Mouse (Mus musculus) CD4-positive, CD25-positive, alpha-beta regulatory T cell, adult 2 months (primary cell): ENCODE data around the gene Sumo1.
A peak's percentile ranks its signal among the peaks of the same experiment; 100 is the strongest.

Source experiments
- DNase-seq: peaks from one replicate; pipeline ENCODE4 v3.0.0-alpha.2; 2012; ENCODE audit warnings: low read depth, low spot score

Gene Sumo1

DNA sequence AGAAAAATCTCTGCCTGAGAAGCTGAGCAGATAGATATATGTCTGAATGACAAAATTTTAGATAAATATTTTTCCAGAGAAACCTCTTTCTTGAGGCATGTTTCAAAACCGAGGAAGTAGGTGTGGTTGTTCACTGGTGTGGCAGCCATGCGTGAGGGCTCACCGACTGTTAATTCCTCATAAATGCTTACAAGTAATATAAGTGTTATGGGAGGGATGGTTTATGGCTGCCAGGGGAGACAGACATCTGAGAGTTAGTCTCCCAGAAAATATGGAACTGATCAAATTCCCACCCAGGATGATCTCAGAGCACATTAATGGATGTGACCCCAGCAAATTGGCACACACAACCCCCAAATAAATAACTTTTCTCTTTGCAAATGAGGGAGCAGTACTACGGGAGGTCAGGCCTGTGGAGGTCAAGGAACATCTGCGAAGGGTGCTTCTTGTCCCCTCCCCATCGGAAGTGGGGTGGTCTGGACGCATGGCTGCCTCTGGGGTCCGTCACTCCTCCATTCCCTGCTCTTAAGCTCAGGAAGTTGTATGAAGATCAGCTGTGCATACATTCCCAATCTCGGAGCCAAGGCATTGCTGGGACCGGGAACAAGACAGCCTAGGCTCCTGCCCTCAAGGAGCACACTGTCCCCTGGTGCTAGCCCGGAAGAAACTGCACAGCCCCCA, 75.9 kb downstream of the Sumo1 start:
- DNase-seq = no peak

DNA sequence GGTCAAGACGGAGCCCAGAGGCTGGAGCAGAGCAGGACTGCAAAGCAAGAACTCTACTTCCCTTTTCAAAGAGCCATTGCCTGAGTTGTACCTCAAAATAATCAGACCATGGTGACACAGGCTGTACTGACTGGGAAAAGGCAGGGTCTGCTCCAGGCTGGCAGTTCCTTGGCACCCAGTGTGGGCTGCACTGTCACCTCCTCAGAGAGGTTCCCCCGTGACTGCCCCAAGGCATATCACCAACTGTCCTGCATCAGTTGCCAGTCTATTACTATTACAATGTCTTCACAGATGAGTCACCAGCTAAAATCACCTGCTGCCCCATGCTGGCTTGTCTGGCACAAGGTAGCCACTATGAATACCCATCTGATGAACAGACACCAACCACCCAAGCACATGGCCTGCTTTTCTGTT, 77.0 kb downstream of the Sumo1 start:
- DNase-seq = no peak

DNA sequence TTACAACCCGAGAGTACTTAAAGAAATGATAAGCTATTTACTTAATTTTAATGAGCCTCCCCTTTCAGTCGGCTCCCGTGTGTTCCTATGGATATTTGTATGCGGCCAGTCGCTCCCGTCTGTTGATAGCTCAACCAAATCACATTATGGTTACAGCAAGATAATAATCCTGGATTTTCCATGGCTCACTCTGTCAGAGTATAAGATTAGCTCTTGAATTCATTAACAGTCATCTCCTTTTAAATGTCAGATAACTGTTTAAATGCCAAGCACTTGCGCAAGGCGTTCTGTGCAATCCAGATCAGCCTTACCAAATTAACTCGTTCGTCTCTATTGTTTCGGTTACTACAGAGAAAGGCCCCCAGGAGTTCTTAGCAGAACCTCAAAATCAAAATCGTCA, 77.8 kb downstream of the Sumo1 start:
- no peak for DNase-seq

DNA sequence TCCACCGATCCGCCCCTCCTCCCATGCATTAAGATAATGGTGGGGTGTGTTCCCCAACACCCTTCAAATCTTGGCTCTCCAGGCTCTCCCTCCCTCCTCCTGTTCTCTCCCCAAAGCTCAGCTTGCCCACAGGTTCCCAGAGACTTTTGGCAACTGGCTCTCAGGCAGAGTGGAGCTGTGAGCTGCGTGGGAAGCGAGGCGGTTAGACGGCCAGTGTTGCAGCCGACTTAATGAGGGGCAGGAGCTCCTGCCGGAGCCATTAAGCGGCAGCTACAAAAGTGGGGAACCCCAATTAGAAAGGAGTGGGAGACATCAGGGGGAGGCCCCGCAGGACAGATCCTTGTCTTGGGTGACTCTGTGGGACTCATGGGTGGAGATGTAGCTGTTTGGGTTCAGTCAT, 78.3 kb downstream of the Sumo1 start:
- DNase-seq = no peak

DNA sequence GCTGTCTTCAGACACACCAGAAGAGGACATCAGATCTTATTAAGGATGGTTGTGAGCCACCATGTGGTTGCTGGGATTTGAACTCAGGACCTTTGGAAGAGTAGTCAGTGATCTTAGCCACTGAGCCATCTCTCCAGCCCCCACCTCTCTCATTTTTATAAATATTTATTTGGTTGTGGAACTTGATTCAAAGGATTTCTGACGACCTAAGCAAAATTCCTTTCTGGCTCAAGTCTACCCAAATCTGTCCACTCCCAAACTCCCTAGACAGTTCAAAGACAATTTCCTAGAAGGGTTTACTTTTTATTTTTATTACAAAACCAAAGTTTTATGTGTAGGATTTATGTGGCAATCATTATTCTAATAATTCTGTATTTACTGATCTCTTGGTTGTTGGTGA, 81.4 kb downstream of the Sumo1 start:
- DNase-seq = no peak

DNA sequence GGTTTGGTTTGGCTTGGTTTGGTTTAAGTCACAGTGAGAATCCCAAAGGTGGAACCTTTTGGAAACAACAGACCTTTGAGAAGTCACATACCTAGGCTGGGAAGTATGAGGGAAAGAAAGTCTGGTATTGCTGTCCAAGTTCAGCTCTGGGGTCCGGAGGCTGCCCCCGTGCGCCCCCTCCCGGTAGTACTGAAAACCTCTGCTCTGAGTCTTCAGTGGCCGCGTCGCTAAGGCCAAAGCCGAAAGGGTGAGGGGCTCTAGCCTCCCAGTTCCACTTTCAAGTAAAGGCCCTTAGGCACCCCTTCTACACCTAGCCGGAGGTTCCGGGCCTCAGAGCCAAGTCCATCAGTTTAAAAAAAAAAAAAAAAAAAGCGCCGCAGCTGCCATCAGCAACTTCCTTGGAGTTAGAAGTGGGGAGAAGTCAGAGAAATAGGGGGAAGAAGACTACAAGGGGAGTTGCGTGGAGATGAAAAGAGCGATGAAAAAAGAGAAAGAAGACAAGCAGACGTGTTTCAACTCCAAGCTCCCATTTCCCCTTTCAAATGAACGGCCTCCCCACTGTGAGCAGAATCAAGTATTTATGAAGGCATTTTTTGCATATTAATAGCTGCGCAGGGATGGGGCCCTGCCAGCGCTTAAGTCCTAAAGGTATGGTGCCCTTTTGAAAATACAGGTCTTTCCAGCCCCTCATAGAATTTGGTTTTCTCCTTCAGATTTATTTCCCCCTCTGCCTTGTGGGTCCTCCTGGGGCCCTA, 85.8 kb downstream of the Sumo1 start:
- peak; percentile 75 for DNase-seq

DNA sequence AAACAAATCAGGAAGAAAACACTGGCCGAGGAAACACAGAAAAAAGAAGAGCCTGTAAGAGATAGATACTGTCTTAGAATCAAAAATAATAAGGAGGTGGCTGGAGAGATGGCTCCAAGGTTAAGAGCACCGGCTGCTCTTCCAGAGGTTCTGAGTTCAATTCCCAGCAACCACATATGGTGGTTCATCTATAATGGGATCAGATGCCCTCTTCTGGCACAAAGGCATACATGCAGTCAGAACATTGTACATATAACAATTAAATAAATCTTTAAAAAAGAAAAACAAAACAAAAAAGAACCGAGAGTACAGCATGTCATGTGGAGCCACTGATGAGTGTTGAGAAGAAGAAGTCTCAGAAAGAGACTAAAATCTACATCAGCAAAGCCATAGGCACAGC, 89.8 kb downstream of the Sumo1 start:
- no peak for DNase-seq

DNA sequence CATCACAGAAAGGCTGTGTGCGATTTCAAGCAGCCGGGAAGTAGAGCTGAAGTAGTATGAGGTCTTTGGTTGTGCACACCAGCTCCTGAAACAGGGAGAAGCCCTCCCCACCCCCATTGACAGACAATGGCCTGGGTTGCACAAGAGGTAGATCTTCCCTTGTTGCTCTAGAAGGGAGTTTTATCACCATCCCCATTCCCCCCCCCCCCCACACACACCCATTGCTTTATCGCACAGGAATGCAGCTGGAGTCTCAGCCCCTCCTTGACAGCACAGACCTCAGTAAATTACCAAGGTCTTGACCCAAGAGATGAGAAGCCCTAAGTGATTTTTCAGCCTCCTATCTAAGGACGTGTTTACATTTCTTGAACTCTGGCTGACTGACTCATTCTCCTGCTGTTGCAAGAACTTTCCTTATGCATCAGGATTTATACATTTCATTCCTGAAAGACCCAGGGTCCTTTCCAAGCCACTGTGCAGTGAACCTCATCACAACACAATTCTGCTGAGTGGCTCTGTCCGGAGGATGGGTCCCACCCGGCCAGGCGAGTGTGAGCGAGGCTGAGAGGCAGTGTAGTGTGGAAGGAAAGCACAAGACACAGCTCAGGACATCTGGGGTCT, 90.4 kb downstream of the Sumo1 start:
- DNase-seq = no peak

DNA sequence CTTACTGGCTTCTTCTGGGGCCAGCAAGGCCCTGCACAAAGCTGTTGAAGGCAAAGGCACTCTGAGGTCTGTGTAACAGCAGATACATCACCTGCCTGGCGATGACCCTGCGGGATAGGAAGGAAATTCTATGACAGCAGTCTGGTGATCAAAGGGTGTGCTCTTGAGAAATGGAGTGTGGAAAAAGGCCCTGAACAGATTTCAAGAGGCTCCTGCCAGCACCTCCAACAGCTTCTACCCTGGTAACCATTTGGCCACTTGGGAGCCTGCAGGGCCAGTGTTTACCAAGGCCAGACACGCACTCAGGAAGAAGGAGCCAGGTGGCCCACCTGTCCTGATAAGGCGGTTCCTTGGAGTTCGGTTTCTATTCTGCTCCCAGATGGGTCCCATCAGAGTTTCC, 91.3 kb downstream of the Sumo1 start:
- DNase-seq = no peak

DNA sequence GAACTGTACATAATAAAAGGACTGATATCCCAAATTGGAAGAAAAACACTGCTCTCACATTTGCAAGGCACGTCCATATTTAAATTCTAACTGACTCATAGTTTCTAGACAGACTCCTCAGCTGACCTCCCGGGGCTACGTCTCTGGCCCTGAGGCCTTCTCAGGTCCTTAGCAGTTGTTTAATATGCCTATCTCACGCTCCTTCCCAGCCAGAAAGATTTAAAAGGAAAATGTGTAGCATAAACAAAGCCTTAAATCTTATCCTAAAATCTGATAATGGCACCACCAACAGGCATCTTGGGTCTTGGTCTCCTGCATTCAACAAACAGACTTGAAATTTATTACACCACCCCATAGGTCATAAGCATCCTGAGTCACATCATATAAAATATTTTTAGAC, 91.9 kb downstream of the Sumo1 start:
- no peak for DNase-seq

DNA sequence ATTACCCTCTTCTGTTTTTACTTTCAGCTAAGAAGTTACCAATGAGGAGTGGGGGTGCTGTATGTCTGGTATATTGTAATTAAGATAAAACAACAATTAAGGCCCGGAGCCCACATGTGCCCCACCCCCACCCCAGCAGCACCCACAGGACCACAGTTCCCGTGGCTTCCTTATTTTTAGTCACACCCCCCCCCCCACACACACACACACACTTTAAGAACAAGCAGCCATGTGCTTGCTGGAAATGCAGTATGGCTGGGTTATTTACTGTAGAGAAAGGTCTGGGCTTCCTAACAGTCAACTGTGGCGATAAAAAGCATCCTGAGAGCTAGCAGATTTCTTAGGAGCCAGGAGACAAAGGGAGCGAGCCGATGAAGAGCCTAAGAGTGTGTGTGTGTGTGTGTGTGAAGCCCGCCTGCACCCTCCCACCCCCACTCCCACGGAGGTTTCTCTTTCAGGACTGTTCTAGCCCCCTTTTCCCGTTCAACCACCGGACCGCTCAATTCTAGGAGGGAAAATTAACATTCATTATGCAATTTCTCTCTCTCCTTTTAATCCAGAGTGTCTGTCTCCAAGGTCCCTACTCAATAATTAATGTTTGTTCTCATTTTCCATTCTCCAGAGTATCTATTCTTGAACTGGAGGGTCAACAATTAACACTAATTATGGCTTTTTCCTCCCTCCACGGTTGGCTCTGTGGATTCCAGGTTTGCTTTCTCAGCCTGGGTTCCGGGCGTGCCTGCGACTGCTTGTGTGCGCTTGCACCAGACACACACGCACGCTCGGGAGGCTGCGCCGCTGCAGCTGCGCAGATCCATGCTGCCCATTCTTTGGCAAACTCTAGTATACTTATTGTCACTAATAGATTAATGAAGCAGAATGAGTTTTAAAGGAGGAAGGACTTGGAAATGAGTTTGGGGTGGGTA, 96.1 kb downstream of the Sumo1 start:
- DNase-seq = no peak

DNA sequence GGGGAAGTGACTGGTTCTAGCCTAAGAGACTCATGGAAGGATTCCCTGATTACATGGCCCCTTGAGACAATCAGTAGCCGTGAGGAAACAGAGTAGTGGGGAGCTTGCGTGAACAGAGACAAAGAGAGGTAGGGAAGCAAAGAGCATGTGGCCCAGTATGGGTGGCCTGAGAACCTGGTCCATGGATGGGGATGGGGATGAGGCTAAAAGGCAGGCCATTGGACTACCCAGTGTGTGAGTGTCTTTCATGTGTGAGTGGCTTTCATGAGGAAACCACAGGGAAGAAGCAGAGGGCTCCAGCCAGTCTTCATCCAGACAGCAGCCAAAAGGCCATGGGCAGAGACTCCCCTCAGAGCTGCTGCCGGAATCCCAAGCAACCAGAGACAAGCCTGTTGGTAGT, 96.8 kb downstream of the Sumo1 start:
- DNase-seq = no peak

DNA sequence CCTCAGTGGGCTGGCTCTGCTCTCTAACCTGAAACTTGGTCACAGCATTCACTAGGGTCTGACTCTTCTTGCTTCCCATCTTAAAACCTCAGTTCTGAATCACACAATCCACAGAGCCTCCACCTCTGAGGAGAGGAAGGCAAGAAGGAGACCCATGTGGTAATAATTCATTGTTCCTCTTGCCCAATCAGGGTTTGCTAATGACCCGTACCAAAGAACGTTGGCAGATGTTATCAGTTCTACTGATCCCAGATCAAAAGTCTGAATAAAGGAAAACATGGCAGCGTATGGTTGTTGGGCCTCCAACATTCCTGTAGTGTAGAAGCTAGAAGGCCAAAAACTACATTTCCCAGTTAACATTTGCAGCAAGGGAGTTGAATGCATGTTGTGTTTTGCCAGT, 99.1 kb downstream of the Sumo1 start:
- no peak for DNase-seq

DNA sequence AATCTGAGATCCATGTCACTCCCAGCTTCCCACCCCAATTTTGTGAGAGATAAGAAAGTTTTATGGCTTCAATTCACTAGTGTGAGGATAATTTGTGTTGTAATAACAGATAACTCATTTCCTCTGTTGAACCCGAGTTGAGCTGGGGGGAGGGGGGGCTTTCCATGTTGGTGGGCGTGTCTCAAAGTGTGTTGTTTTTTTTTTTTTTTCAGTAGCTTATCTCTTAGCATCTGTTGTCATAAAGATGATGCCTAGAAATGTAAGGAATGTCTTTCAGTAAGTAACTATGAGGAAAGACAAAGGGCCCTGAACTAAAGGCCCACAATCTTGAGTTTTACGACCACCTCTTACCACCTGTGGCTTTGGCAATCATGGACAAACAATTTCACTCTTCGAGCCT, 99.9 kb downstream of the Sumo1 start:
- DNase-seq = no peak

DNA sequence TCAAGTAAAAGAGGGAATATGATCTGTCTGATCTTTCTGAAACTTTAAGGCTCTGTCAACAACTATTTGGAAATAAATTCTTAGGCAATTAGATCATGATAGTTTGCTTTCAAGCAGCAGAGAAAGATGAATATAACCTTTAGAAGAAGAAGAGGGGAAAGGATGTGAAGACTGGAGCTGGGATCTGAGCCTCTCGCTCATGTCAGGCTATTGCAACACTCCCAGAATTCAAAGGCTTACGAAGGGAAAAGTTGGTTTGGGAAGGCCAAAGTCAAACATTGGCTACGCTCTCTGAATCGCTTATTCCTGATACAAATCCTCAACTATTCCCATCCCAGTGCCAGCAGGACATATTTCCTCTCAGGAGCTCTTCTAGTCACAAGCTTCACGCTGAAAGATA, 101.3 kb downstream of the Sumo1 start:
- DNase-seq = no peak

DNA sequence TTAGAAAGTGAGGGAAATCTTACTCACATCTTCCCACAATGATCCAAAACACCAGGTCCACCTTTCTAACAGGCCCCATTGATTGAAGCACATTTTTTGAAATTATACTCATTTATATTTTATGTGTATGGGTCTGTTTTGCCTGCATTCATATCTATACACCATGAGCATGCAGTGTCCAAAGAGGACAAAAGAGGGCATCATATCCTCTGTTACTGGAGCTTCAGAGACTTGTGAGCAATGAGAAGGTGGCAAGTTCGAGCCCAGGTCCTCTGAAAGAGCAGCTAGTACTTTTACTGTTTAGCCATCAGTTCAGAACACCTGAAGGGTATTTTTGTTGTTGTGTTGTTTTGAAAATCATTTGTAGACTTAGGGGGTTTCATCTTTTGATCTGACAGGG, 102.4 kb downstream of the Sumo1 start:
- DNase-seq = no peak

DNA sequence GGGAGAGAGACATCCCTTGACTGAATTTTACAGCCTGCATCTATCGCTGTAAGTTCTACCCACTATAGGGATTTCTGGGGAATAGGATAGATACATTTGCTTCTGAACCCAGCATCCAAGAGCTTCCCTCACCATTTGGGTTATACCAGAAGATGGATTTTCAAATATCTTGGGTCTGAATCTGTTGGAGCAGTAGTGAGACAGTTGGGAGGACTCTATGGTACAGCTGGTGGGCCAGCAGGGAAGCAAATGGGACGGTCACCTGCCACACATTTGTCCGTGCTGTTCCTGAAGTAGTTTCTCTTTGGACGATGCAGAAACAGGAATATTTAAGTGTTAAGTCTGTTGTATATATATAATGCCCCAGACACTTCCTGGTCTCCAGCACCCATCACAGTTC, 103.1 kb downstream of the Sumo1 start:
- no peak for DNase-seq

DNA sequence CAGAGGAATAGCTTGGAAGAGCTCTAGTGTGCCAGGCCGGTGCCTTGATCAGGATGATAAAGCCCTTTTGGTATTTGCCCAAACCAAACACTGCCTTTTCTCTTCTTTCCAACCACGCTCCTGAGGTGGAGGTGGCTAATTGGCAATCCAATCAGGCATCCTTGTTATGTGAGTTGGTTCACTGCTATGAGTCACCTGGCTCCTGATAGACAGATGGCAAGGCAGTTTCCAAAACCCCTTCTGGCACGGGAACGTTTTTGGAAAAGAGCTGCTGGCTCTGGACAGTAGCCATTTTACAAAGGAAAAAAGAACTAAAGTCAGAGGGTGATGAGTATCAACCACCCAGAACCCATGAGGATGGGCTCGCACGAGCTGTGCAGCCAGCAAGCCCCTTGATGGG, 103.7 kb downstream of the Sumo1 start:
- DNase-seq = no peak

DNA sequence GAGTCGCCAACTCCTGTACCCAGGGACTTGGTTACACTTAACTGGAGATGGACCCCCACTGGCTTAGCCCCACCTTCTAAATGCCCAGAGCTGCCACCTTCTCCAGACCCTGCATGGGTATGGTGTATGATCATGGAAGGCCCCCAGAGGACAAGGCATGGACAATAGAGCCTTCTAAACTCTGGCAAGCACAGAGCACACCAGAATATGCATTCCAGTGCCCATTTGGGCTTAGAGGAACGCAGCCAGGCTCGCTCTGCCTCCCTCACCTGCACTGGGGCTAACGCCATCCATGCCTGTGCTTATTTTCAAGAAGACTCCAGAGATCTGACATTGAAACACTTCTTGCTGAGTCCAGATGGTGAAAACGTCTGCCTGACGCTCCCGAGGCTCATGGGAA, 104.4 kb downstream of the Sumo1 start:
- DNase-seq = no peak

DNA sequence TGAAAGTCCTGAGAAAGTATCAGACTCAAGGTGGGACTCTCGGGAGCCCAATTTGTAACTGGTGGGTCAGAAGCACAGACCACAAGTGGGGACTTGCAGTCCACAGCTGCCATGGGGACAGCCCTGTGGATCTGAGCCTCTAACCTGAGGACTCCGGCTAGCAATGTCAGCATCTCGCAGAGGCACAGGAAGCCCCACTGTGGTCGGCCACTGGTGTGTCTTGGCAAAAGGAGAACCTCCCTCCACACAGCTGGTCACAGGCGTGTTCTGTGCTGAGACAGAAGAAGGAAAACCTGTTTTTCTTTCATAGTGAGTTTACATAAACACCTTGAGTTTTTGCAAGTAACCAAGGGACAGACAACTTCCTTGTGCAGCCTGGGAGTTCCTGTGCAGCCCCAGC, 104.8 kb downstream of the Sumo1 start:
- DNase-seq = peak; percentile 12

DNA sequence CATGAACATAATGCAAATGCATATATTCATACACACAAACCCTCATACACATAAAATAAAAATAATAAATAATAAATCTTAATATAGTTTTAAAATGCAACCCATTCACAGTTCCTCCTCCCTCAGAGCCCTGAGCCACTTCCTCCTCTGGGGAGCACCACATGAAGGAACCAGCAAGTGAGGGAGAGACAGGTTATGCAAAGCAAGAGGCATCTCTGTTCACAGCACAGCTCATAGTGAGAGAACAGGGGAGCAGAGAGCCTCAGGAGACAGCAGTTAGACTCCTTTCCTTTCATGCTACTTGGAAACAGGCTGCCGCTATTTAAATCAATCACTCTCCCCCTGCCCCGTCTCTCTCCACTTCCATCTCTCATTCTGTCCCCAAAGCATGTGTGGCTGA, 107.1 kb downstream of the Sumo1 start:
- DNase-seq = peak; percentile 17

DNA sequence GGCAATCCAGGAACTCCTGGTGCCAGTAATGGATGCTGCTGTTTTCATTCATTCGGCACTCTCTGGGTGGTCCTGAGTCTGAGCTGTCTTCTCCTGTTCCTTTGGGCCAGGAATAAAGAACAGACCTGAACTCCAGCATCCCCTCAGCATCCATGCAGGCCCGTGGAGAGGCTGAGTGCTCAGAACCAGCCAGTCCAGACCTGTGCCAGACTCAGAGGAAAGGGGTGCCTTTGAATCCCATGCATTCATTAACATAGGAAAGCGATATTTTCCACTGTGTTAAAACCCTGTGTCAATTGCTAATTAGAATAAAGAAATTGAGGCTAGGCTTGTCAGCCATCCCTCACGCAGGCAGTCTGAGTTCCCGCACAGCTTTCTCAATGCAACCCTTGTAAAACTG, 116.9 kb downstream of the Sumo1 start:
- DNase-seq = no peak
